ENCODE assay signal across 31 mouse cellular contexts in the genomic region with DNA sequence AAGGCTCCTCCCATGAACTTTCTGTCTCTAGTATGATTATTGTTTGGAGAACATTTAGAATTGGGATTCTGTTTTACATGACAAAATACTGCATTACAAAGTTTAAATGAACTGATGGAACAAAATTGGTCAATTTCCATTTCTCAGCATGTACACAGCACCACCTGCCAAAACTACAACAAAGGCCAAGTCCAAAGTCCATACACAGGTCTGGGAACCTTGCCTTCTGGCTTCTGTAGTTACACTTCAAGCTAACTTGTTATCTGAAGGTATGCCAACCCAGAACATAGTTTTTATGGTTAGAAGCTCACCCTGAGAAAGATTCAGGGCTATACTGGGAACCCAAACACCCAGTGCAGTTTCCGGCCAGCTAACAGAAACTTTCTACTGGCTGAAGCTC. TPM values are rescaled to one million over a fixed set of nuclear protein-coding genes. Genes with fewer than 3 reads are reported as not detected.
DNase-seq lines count a peak whose midpoint lies in the region; ATAC-seq and TF ChIP-seq lines count a peak whose summit lies in the region.
"Had no signal": no experiment of that assay in that cellular context is flagged by ENCODE, and none has a peak within 500 bp of the region (broad histone marks: within the 10 kb centered on the region; RNA-seq: fewer than 3 reads in every experiment).

No protein-coding gene starts in this region.

- ATAC-seq in kidney, embryonic 14.5 days (ENCODE audit: low FRiP score, low TSS enrichment): no peak
- peak; percentile 78 for ATAC-seq in liver, postnatal 0 days
- ATAC-seq in liver, embryonic 12.5 days: no peak
- ATAC-seq: forebrain, embryonic 15.5 days; midbrain, embryonic 15.5 days; Patski had no signal

- no peaks in the 10 kb centered on the region for H3K4me1 ChIP-seq in kidney, embryonic 14.5 days (ENCODE audit: control insufficient read depth, insufficient read depth, low read length)
- H3K4me1 ChIP-seq in liver, postnatal 0 days (ENCODE audit: insufficient read depth): no peaks in the 10 kb centered on the region
- no peaks in the 10 kb centered on the region for H3K4me1 ChIP-seq in liver, embryonic 12.5 days
- H3K4me1 ChIP-seq: embryonic facial prominence, embryonic 13.5 days; forebrain, embryonic 10.5 days; forebrain, embryonic 15.5 days; midbrain, embryonic 10.5 days; midbrain, embryonic 15.5 days; neural tube, embryonic 15.5 days had no signal

- H3K27ac ChIP-seq in kidney, embryonic 14.5 days (ENCODE audit: low read depth, low read length): no peak overlapping the region
- peak overlapping the region; percentile 41; the same call in 1 of the 2 replicates for H3K27ac ChIP-seq in liver, postnatal 0 days (ENCODE audit: low read depth)
- no peak overlapping the region for H3K27ac ChIP-seq in liver, embryonic 12.5 days
- H3K27ac ChIP-seq: embryonic facial prominence, embryonic 13.5 days; forebrain, embryonic 10.5 days; forebrain, embryonic 15.5 days; heart, adult 2 months; hindbrain, embryonic 14.5 days; limb, embryonic 13.5 days; liver, embryonic 14.5 days; midbrain, embryonic 10.5 days; midbrain, embryonic 15.5 days; neural tube, embryonic 15.5 days had no signal

- H3K9ac ChIP-seq in kidney, embryonic 14.5 days (ENCODE audit: low read depth, low read length): no peak overlapping the region
- no peak overlapping the region for H3K9ac ChIP-seq in liver, postnatal 0 days (replicated peaks)
- H3K9ac ChIP-seq in liver, embryonic 12.5 days: no peak overlapping the region
- H3K9ac ChIP-seq: embryonic facial prominence, embryonic 13.5 days; forebrain, embryonic 15.5 days; heart, embryonic 12.5 days; hindbrain, embryonic 14.5 days; limb, embryonic 13.5 days; liver, embryonic 14.5 days; lung, embryonic 14.5 days; midbrain, embryonic 15.5 days; neural tube, embryonic 15.5 days had no signal

- peaks cover 29% of the 10 kb centered on the region; the same call in 1 of the 2 replicates for H3K36me3 ChIP-seq in kidney, embryonic 14.5 days (ENCODE audit: control insufficient read depth, insufficient read depth, low read length)
- H3K36me3 ChIP-seq in liver, postnatal 0 days (replicated peaks; ENCODE audit: insufficient read depth, low read length): peaks cover 24% of the 10 kb centered on the region
- H3K36me3 ChIP-seq in liver, embryonic 12.5 days: peaks cover 37% of the 10 kb centered on the region

- H3K27me3 ChIP-seq in kidney, embryonic 14.5 days (ENCODE audit: control insufficient read depth, insufficient read depth, low read length): no peaks in the 10 kb centered on the region
- H3K27me3 ChIP-seq in liver, postnatal 0 days (ENCODE audit: insufficient read depth, low read length): no peaks in the 10 kb centered on the region
- H3K27me3 ChIP-seq in liver, embryonic 12.5 days (replicated peaks): no peaks in the 10 kb centered on the region
- H3K27me3 ChIP-seq: embryonic facial prominence, embryonic 13.5 days; forebrain, embryonic 15.5 days; heart, embryonic 12.5 days; limb, embryonic 13.5 days; midbrain, embryonic 15.5 days; neural tube, embryonic 15.5 days; Patski had no signal

- no peak overlapping the region for H3K4me3 ChIP-seq in kidney, embryonic 14.5 days (ENCODE audit: low read length)
- H3K4me3 ChIP-seq in liver, postnatal 0 days (ENCODE audit: low read depth, low read length): no peak overlapping the region
- H3K4me3 ChIP-seq in liver, embryonic 12.5 days: no peak overlapping the region
- H3K4me3 ChIP-seq: embryonic facial prominence, embryonic 13.5 days; forebrain, embryonic 10.5 days; forebrain, embryonic 15.5 days; heart, adult 2 months; heart, embryonic 12.5 days; limb, embryonic 13.5 days; midbrain, embryonic 10.5 days; midbrain, embryonic 15.5 days; neural tube, embryonic 15.5 days had no signal

- H3K9me3 ChIP-seq in kidney, embryonic 14.5 days (ENCODE audit: control insufficient read depth, low read length): no peaks in the 10 kb centered on the region
- H3K9me3 ChIP-seq in liver, postnatal 0 days (ENCODE audit: low read length): no peaks in the 10 kb centered on the region
- no peaks in the 10 kb centered on the region for H3K9me3 ChIP-seq in liver, embryonic 12.5 days (replicated peaks)
- H3K9me3 ChIP-seq: embryonic facial prominence, embryonic 13.5 days; forebrain, embryonic 10.5 days; forebrain, embryonic 15.5 days; limb, embryonic 13.5 days; midbrain, embryonic 10.5 days; midbrain, embryonic 15.5 days; neural tube, embryonic 15.5 days had no signal

- TF ChIP-seq EP300 in liver, postnatal 0 days (IDR thresholded peaks at IDR 0.05; ENCODE audit: low read depth): no peak

- WGBS in kidney, embryonic 14.5 days: 100% methylated on average over 1 of the region's 1 CpGs
- WGBS in liver, postnatal 0 days (ENCODE audit: insufficient replicate concordance): 83% methylated on average over 1 of the region's 1 CpGs
- WGBS in liver, embryonic 12.5 days (ENCODE audit: insufficient replicate concordance): 87% methylated on average over 1 of the region's 1 CpGs

- DNase-seq in kidney, adult 18-20 months: peak; percentile 59
- DNase-seq in liver, postnatal 0 days: no peak
- DNase-seq in kidney, postnatal 36 days: peak; percentile 71 to 79
- DNase-seq in thymus, postnatal 10 days (ENCODE audit: low spot score in 2 of 2): no peak
- no peak for DNase-seq in lung, postnatal 14 days
- DNase-seq in embryo, embryonic 9.5 days (ENCODE audit: extremely low spot score): no peak
- DNase-seq: adrenal gland, postnatal 14 days; cerebellum, adult 11-12 months; cerebellum, adult 9-11 months; embryo, embryonic 11 days; gastrocnemius, postnatal 25 days; heart, adult 2 months; heart, postnatal 4 days; lung, embryonic 14.5 days; retina, postnatal 1 day; right cerebral cortex, postnatal 14 days; spleen, adult 18-20 months; thymus, postnatal 14 days had no signal

- TF ChIP-seq CTCF in liver, postnatal 0 days (IDR thresholded peaks at IDR 0.05; ENCODE audit: low read depth): no peak

- H3K4me2 ChIP-seq in kidney, embryonic 14.5 days (replicated peaks; ENCODE audit: low read depth, low read length): no peak overlapping the region
- H3K4me2 ChIP-seq in liver, postnatal 0 days (ENCODE audit: low read depth, low read length): no peak overlapping the region
- no peak overlapping the region for H3K4me2 ChIP-seq in liver, embryonic 12.5 days
- H3K4me2 ChIP-seq: embryonic facial prominence, embryonic 13.5 days; forebrain, embryonic 15.5 days; heart, embryonic 12.5 days; hindbrain, embryonic 14.5 days; limb, embryonic 13.5 days; lung, embryonic 14.5 days; midbrain, embryonic 15.5 days; neural tube, embryonic 15.5 days had no signal

RNA-seq across cellular contexts. Expression of a gene that starts 19.1 kb away (rescaled TPM):
- polyA plus RNA-seq in kidney, embryonic 14.5 days (2014; fragmentation: Nextera tagmentation; extraction: Ambion mirVana): 1.4 and 1.5 TPM in 2 replicates
- 0.09 and 0.19 TPM in 2 replicates for polyA plus RNA-seq in liver, postnatal 0 days (2015; fragmentation: Nextera tagmentation; extraction: Ambion mirVana)
- 0.33 and 0.36 TPM in 2 replicates for polyA plus RNA-seq in liver, embryonic 12.5 days (2016; fragmentation: Nextera tagmentation; extraction: Ambion mirVana)

Comparison
In these comparisons a context has a peak if more than half of its experiments do, and no peak if none do; other contexts are left out.
1. DNase-seq: peak in kidney, adult 18-20 months (single experiment) and kidney, postnatal 36 days (2 of 2); none in liver, postnatal 0 days (single experiment), thymus, postnatal 10 days (0 of 2), lung, postnatal 14 days (single experiment) and embryo, embryonic 9.5 days (single experiment).